13 mouse cellular contexts compared by ENCODE assay signal in genomic region chr12:102887366-102887765, GRCm38 (mm10). TPM values are rescaled to one million over a fixed set of nuclear protein-coding genes. Genes with fewer than 3 reads are reported as not detected.
"Had no signal": no experiment of that assay in that cellular context is flagged by ENCODE, and none has a peak within 500 bp of the region (broad histone marks: within the 10 kb centered on the region; RNA-seq: fewer than 3 reads in every experiment).

No protein-coding gene starts in this region.

- DNase-seq: lung, adult 2 months; lung, postnatal 14 days; lung, postnatal 36 days; retina, postnatal 1 day; right cerebral cortex, adult 18-20 months; right cerebral cortex, postnatal 25 days; right cerebral cortex, postnatal 4 days; spleen, adult 18-20 months; thymus, adult 18-20 months; thymus, postnatal 14 days; thymus, postnatal 36 days had no signal

RNA-seq across cellular contexts. Expression of gene Cox8c, which starts 11.8 kb away (rescaled TPM):
- total RNA-seq: megakaryocyte progenitor cell, adult 5-6 weeks; midbrain, postnatal 0 days had no signal
